Mouse (Mus musculus): ENCODE measurements around the gene Selenoo. TPM values are rescaled to one million over a fixed set of nuclear protein-coding genes. Genes with fewer than 3 reads are reported as not detected.
A peak's percentile ranks its signal among the peaks of the same experiment; 100 is the strongest.

The Selenoo gene
- total RNA-seq, 4 experiments from 2014 or later = 12.2 to 16.6 (median 12.8) TPM

- DNase-seq (ENCODE audit: low spot score in 2 of 2) = peak; percentile 77 to 81
Measured at GRCm38 (mm10) chr15:89075478-89076147, 13.3 kb upstream of the Selenoo start.

GRCm38 (mm10) chr15:89076156-89076731, 12.6 kb upstream of the Selenoo start:
- DNase-seq (ENCODE audit: low spot score in 2 of 2) = peak; percentile 37 to 65

GRCm38 (mm10) chr15:89078208-89078836, 10.6 kb upstream of the Selenoo start:
- DNase-seq (ENCODE audit: low spot score in 2 of 2) = no peak

GRCm38 (mm10) chr15:89083906-89084305, 5.0 kb upstream of the Selenoo start:
- DNase-seq (ENCODE audit: low spot score in 2 of 2) = no peak

GRCm38 (mm10) chr15:89084826-89085225, 4.1 kb upstream of the Selenoo start:
- no peak for DNase-seq (ENCODE audit: low spot score in 2 of 2)

- no peak for DNase-seq (ENCODE audit: low spot score in 2 of 2)
Measured at GRCm38 (mm10) chr15:89089248-89090051, 566 bp downstream of the Selenoo start.

- DNase-seq (ENCODE audit: low spot score in 2 of 2) = no peak
Measured at GRCm38 (mm10) chr15:89090662-89091061, 1.8 kb downstream of the Selenoo start.

- DNase-seq (ENCODE audit: low spot score in 2 of 2) = no peak
Measured at GRCm38 (mm10) chr15:89092181-89092580, 3.3 kb downstream of the Selenoo start.

GRCm38 (mm10) chr15:89097450-89097849, 8.6 kb downstream of the Selenoo start:
- no peak for DNase-seq (ENCODE audit: low spot score in 2 of 2)

GRCm38 (mm10) chr15:89098616-89099015, 9.7 kb downstream of the Selenoo start:
- no peak for DNase-seq (ENCODE audit: low spot score in 2 of 2)

- no peak for DNase-seq (ENCODE audit: low spot score in 2 of 2)
Measured at GRCm38 (mm10) chr15:89100823-89101222, 11.9 kb downstream of the Selenoo start.

GRCm38 (mm10) chr15:89102646-89103045, 13.8 kb downstream of the Selenoo start:
- no peak for DNase-seq (ENCODE audit: low spot score in 2 of 2)

GRCm38 (mm10) chr15:89103921-89104320, 15.0 kb downstream of the Selenoo start:
- DNase-seq (ENCODE audit: low spot score in 2 of 2) = no peak

- no peak for DNase-seq (ENCODE audit: low spot score in 2 of 2)
Measured at GRCm38 (mm10) chr15:89104425-89104824, 15.5 kb downstream of the Selenoo start.

- DNase-seq (ENCODE audit: low spot score in 2 of 2) = no peak
Measured at GRCm38 (mm10) chr15:89106073-89106472, 17.2 kb downstream of the Selenoo start.

- DNase-seq (ENCODE audit: low spot score in 2 of 2) = no peak
Measured at GRCm38 (mm10) chr15:89106976-89107375, 18.1 kb downstream of the Selenoo start.

GRCm38 (mm10) chr15:89110147-89110546, 21.3 kb downstream of the Selenoo start:
- DNase-seq (ENCODE audit: low spot score in 2 of 2) = no peak

GRCm38 (mm10) chr15:89118007-89118406, 29.1 kb downstream of the Selenoo start:
- DNase-seq (ENCODE audit: low spot score in 2 of 2) = no peak

- DNase-seq (ENCODE audit: low spot score in 2 of 2) = peak; percentile 87 to 91
Measured at GRCm38 (mm10) chr15:89122649-89123366, 33.9 kb downstream of the Selenoo start, which contains the start of gene Tubgcp6. TSS of gene Tubgcp6 (minus strand) at chr15:89123112.

GRCm38 (mm10) chr15:89123595-89123994, 34.7 kb downstream of the Selenoo start:
- no peak for DNase-seq (ENCODE audit: low spot score in 2 of 2)

- no peak for DNase-seq (ENCODE audit: low spot score in 2 of 2)
Measured at GRCm38 (mm10) chr15:89124312-89124711, 35.4 kb downstream of the Selenoo start.

Measured in gastrocnemius, adult 8-10 months (tissue).